Mouse (Mus musculus) thymus, adult 2 months (tissue): ENCODE measurements at regions not wholly inside any gene's neighbourhood (a gene's known extent, or its start where the extent isn't known, plus 50 kb on each side); places are given as distances from the start of the nearest gene placed in this dataset.

Experiments used
- DNase-seq: peaks from one replicate; pipeline ENCODE4 v3.0.0; 2021
- H3K27ac ChIP-seq: fragments of 200-500 bp; 2 replicates; pipeline ENCODE4 v1.5.1; 2012; ENCODE audit warnings: low read length, control low read depth; ENCODE audit not compliant: control insufficient read depth, insufficient read depth
- H3K27me3 ChIP-seq: fragments of 200-500 bp; 2 replicates; pipeline ENCODE4 v1.6.1; 2012; ENCODE audit warnings: mild to moderate bottlenecking, low read length, moderate library complexity, mixed read lengths; ENCODE audit not compliant: control insufficient read depth, insufficient read depth
- H3K36me3 ChIP-seq: fragments of 200-500 bp; 2 replicates; pipeline ENCODE4 v1.6.1; 2012; ENCODE audit warnings: mild to moderate bottlenecking, low read length, moderate library complexity; ENCODE audit not compliant: control insufficient read depth, insufficient read depth
- H3K4me1 ChIP-seq: fragments of 200-500 bp; replicated peaks from 2 replicates; pipeline ENCODE4 v1.6.1; 2012; ENCODE audit warnings: low read length; ENCODE audit not compliant: control insufficient read depth, insufficient read depth
- H3K4me3 ChIP-seq: fragments of 200-500 bp; 2 replicates; pipeline ENCODE4 v1.5.1; 2012; ENCODE audit warnings: mild to moderate bottlenecking, low read length, control low read depth, moderate library complexity; ENCODE audit not compliant: control insufficient read depth, insufficient read depth
- CTCF ChIP-seq: fragments of 200-500 bp; IDR thresholded peaks from 2 replicates; pipeline ENCODE4 v1.5.1; 2012; ENCODE audit warnings: mild to moderate bottlenecking, control low read depth, low read length, moderate library complexity, borderline replicate concordance; ENCODE audit not compliant: control insufficient read depth, poor library complexity, insufficient read depth; ENCODE audit errors: extremely low read depth
- POLR2A ChIP-seq: fragments of 200-500 bp; IDR thresholded peaks from 2 replicates; pipeline ENCODE4 v1.6.1; 2012; ENCODE audit warnings: mild to moderate bottlenecking, low read length, control low read depth, moderate library complexity; ENCODE audit not compliant: control insufficient read depth, poor library complexity, insufficient read depth; ENCODE audit errors: extremely low read depth
- WGBS: fragments of 180-500 bp; shearing (Covaris S2); methylation state at CpG from one replicate; pipeline ENCODE4 v1.1.7; 2018; 5-methylcytosine and 5-hydroxymethylcytosine counted together

- DNase-seq = no peak
- H3K27me3 ChIP-seq = no peaks in the 10 kb centered on the region
- H3K4me3 ChIP-seq = no peak overlapping the region
- no peaks in the 10 kb centered on the region for H3K36me3 ChIP-seq
- H3K27ac ChIP-seq = no peak overlapping the region
- WGBS = 8% methylated on average over 7 of the region's 7 CpGs
- TF ChIP-seq CTCF (no peak), POLR2A (no peak)
- no peaks in the 10 kb centered on the region for H3K4me1 ChIP-seq
These were observed 130.2 kb downstream of the Gm26897 start for GRCm38 (mm10) chr5:111863922-111864321.

GRCm38 (mm10) chr5:111864606-111865005, 130.9 kb downstream of the Gm26897 start:
- Histone ChIP-seq H3K36me3 (no peaks in the 10 kb centered on the region), H3K27me3 (no peaks in the 10 kb centered on the region), H3K27ac (no peak overlapping the region), H3K4me1 (no peaks in the 10 kb centered on the region), H3K4me3 (no peak overlapping the region)
- DNase-seq = no peak
- WGBS = 79% methylated on average over 13 of the region's 13 CpGs
- TF ChIP-seq POLR2A (no peak), CTCF (no peak)

- TF ChIP-seq POLR2A = no peak
- TF ChIP-seq CTCF = no peak
- Histone ChIP-seq H3K27ac (no peak overlapping the region), H3K4me1 (no peaks in the 10 kb centered on the region), H3K36me3 (no peaks in the 10 kb centered on the region), H3K27me3 (no peaks in the 10 kb centered on the region), H3K4me3 (no peak overlapping the region)
- 90% methylated on average over 12 of the region's 12 CpGs for WGBS
- DNase-seq = no peak
These were observed 135.3 kb downstream of the Gm26897 start for GRCm38 (mm10) chr5:111869011-111869410.

- TF ChIP-seq POLR2A = no peak
- TF ChIP-seq CTCF = no peak
- 44% methylated on average over 8 of the region's 8 CpGs for WGBS
- no peak overlapping the region for H3K4me3 ChIP-seq
- no peaks in the 10 kb centered on the region for H3K36me3 ChIP-seq
- H3K27ac ChIP-seq = no peak overlapping the region
- H3K27me3 ChIP-seq = no peaks in the 10 kb centered on the region
- no peak for DNase-seq
- H3K4me1 ChIP-seq = 0 out of 2 replicates have a peak, but pooled peaks cover 3% of the 10 kb centered on the region
These were observed 143.6 kb downstream of the Gm26897 start for GRCm38 (mm10) chr5:111877165-111877793.

- no peak overlapping the region for H3K4me3 ChIP-seq
- H3K36me3 ChIP-seq = no peaks in the 10 kb centered on the region
- DNase-seq = no peak
- no peak for TF ChIP-seq POLR2A
- TF ChIP-seq CTCF = no peak
- H3K27me3 ChIP-seq = no peaks in the 10 kb centered on the region
- H3K4me1 ChIP-seq = 0 out of 2 replicates have a peak, but pooled peaks cover 3% of the 10 kb centered on the region
- no peak overlapping the region for H3K27ac ChIP-seq
These were observed 145.3 kb downstream of the Gm26897 start for GRCm38 (mm10) chr5:111879044-111879443.

GRCm38 (mm10) chr5:111880268-111880667, 146.5 kb downstream of the Gm26897 start:
- 0 out of 2 replicates have a peak, but pooled peaks cover 3% of the 10 kb centered on the region for H3K4me1 ChIP-seq
- no peaks in the 10 kb centered on the region for H3K27me3 ChIP-seq
- no peaks in the 10 kb centered on the region for H3K36me3 ChIP-seq
- DNase-seq = no peak
- TF ChIP-seq POLR2A (no peak), CTCF (no peak)
- 70% methylated on average over 2 of the region's 2 CpGs for WGBS
- H3K4me3 ChIP-seq = no peak overlapping the region
- no peak overlapping the region for H3K27ac ChIP-seq

- no peak overlapping the region for H3K27ac ChIP-seq
- H3K27me3 ChIP-seq = no peaks in the 10 kb centered on the region
- no peaks in the 10 kb centered on the region for H3K36me3 ChIP-seq
- no peak for DNase-seq
- TF ChIP-seq POLR2A = no peak
- TF ChIP-seq CTCF = no peak
- 29% methylated on average over 5 of the region's 5 CpGs for WGBS
- H3K4me1 ChIP-seq = 0 out of 2 replicates have a peak, but pooled peaks cover 3% of the 10 kb centered on the region
- H3K4me3 ChIP-seq = no peak overlapping the region
These were observed 147.8 kb downstream of the Gm26897 start for GRCm38 (mm10) chr5:111881517-111881916.
